Mouse (Mus musculus) neural tube, postnatal 0 days (tissue): ENCODE measurements around the gene Olfr1284. TPM values are rescaled to one million over a fixed set of nuclear protein-coding genes. Genes with fewer than 3 reads are reported as not detected.

Source experiments
- polyA plus RNA-seq: library from polyadenylated mRNA; unstranded; fragments of >200 nt; fragmentation: Nextera tagmentation; extraction: Ambion mirVana; gene quantifications from 2 replicates; pipeline ENCODE4 v1.2.1, GENCODE M21; 2015

The Olfr1284 gene
- not detected in 2 replicates for polyA plus RNA-seq

DNA sequence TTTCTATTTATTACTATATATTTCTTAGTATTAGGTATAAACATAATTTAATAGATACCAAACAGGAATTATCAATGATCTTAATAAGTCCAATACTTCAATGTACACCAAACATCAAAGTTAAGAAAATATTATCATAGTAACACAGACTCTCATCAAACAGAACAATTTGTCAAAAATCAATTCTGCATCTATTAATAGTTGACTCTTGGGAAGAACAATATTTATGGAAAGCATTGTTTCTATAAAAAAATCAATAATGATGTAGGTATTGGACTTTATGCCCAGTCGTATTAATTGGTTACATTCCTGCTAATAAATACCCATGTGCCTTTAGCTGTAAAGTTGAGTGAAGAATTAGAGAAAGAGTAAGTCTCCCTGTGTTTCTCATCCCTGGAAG lies at the start of gene Olfr1284:
Gene Olfr1284 (plus strand): TSS at position 301 of the 400 bp plus-strand sequence.

DNA sequence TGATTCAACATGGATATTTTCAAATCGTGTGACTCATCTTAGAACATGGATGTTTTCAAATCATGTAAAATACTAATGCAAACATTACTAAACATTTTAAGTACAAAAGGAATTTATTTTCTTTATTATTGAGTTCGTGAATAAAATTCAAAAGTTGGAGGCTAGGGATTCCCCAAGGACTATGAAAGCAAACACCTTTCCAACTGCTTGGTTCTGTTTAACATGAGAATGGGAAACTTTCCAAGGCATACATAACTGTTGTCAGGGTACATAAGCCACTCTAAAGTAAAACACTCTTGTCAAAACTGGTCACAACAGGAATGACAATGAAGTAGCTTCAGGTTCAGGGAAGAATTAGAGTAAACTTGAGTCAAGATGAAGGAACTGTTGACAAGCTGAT lies 49.1 kb upstream of the Olfr1284 start, which contains the start of gene Olfr1281:
Gene Olfr1281 (plus strand): TSS at position 301 of the 400 bp plus-strand sequence.

DNA sequence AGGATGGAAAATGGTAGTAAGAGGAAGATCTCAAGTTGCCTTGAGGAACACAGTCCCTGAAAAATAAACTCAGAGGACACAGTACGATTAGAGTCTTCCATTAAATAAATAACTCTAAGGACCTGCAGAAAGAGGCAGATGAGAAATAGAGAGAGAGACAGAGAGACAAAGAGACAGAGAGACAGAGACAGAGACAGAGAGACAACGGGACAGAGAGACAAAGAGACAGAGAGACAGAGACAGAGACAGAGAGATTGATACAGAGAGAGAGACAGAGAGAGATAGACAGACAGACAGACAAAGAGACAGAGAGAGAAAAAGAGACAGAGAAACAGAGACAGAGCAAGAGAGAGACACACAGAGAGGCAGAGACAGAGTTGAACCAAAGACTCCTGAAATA lies 39.3 kb upstream of the Olfr1284 start, which contains the start of gene Olfr1282:
Gene Olfr1282 (minus strand): TSS at position 101 of the 400 bp plus-strand sequence.

DNA sequence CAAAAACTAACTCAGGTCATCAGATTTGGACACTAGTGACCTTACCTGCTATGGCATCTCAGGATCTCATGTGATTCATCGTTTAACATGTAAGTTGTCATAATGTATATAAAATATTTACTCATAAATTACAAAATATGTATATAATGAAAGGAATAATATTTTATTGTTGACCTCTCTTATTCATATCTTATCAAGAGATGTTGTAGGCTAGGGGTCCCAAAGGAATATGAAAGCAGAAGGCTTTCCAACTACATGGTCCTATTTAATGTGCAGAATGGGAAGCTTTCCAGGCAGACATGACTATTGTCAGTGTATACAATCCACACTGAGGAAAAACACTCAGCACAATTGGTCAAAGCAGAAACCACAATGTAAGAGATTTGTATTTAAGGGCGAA lies 8.8 kb upstream of the Olfr1284 start, which contains the start of gene Olfr1283:
Gene Olfr1283 (plus strand): TSS at position 301 of the 400 bp plus-strand sequence.

DNA sequence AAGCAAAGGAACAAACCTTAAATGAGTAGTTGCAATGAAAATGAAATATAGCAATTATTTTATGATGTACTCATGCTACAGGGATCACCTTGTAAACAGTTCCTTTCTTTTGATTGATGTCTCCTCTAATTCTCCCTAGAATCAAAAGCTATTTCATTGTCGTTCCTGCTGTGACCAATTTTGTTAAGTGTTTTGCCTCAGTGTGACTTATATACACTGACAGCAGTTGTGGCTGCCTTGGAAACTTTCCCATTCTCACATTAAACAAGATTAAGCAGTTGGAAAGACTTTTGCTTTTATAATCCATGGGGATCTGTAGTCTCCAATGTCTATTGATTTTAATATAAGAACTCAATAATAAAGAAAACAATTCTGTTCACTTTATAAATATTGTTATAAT lies 47.6 kb downstream of the Olfr1284 start, which contains the start of gene Olfr1286:
Gene Olfr1286 (minus strand): TSS at position 185 of the 400 bp plus-strand sequence.

Other genes starting within 250 kb of the Olfr1284 start
- gene Gm15130, start 222.6 kb upstream of the Olfr1284 start, polyA plus RNA-seq = not detected in 2 replicates
- not detected in 2 replicates for gene 4930430A15Rik, start 145.9 kb upstream of the Olfr1284 start, polyA plus RNA-seq
- gene Olfr1275, start 140.2 kb upstream of the Olfr1284 start, polyA plus RNA-seq = not detected in 2 replicates
- not detected in 2 replicates for gene Olfr1276, start 121.0 kb upstream of the Olfr1284 start, polyA plus RNA-seq
- not detected in 2 replicates for gene Olfr1277, start 101.4 kb upstream of the Olfr1284 start, polyA plus RNA-seq
- not detected in 2 replicates for gene Olfr1278, start 85.4 kb upstream of the Olfr1284 start, polyA plus RNA-seq
- not detected in 2 replicates for gene Olfr1279, start 74.9 kb upstream of the Olfr1284 start, polyA plus RNA-seq
- not detected in 2 replicates for gene Olfr1280, start 61.5 kb upstream of the Olfr1284 start, polyA plus RNA-seq
- gene Olfr1281, start 49.0 kb upstream of the Olfr1284 start, polyA plus RNA-seq = not detected in 2 replicates
- gene Olfr1282, start 39.4 kb upstream of the Olfr1284 start, polyA plus RNA-seq = not detected in 2 replicates
- gene Olfr1283, start 8.7 kb upstream of the Olfr1284 start, polyA plus RNA-seq = not detected in 2 replicates
- gene Olfr1286, start 47.6 kb downstream of the Olfr1284 start, polyA plus RNA-seq = not detected in 2 replicates
- not detected in 2 replicates for gene Olfr1287, start 73.6 kb downstream of the Olfr1284 start, polyA plus RNA-seq
- not detected in 2 replicates for gene Olfr1288, start 98.6 kb downstream of the Olfr1284 start, polyA plus RNA-seq
- gene Olfr1289, start 105.3 kb downstream of the Olfr1284 start, polyA plus RNA-seq = not detected in 2 replicates
- not detected in 2 replicates for gene Olfr1290, start 118.3 kb downstream of the Olfr1284 start, polyA plus RNA-seq
- not detected in 2 replicates for gene Olfr1291-ps1, start 121.7 kb downstream of the Olfr1284 start, polyA plus RNA-seq
- not detected in 2 replicates for gene Olfr1293-ps, start 149.7 kb downstream of the Olfr1284 start, polyA plus RNA-seq
- not detected in 2 replicates for gene Olfr1294, start 164.8 kb downstream of the Olfr1284 start, polyA plus RNA-seq
- gene Olfr1295, start 194.2 kb downstream of the Olfr1284 start, polyA plus RNA-seq = not detected in 2 replicates